Mouse (Mus musculus): ENCODE data around the gene Ltbp1. TPM values are rescaled to one million over a fixed set of nuclear protein-coding genes. Genes with fewer than 3 reads are reported as not detected.

Ltbp1 gene
- total and polyA plus RNA-seq, 3 experiments, result 17.2 to 40.4 (median 39.9) TPM

- TF ChIP-seq CTCF (IDR thresholded peaks at IDR 0.05), result no peak
- TF ChIP-seq POLR2A (IDR thresholded peaks at IDR 0.05; ENCODE audit: insufficient read depth, low read depth, low read length), result no peak
- TF ChIP-seq EP300 (IDR thresholded peaks at IDR 0.05; ENCODE audit: insufficient read depth, low read depth, low read length), result no peak
- H3K27ac ChIP-seq, result no peak overlapping the region
- no peak overlapping the region for H3K9ac ChIP-seq (ENCODE audit: low read depth, low read length)
- H3K79me2 ChIP-seq (replicated peaks; ENCODE audit: control insufficient read depth, insufficient read depth, low read length), result no peaks in the 10 kb centered on the region
- H3K4me1 ChIP-seq (ENCODE audit: control insufficient read depth, insufficient read depth, low read length), result no peaks in the 10 kb centered on the region
- H3K36me3 ChIP-seq (ENCODE audit: control insufficient read depth, insufficient read depth, low read length), result no peaks in the 10 kb centered on the region
- H3K4me3 ChIP-seq, result no peak overlapping the region
- WGBS, result 68% methylated on average over 2 of the region's 2 CpGs
- DNase-seq, result no peak
- no peaks in the 10 kb centered on the region for H3K27me3 ChIP-seq (ENCODE audit: control insufficient read depth, insufficient read depth, low read length)
- intact Hi-C loops (cut with DNase I), result no loop called here
These were observed 253.1 kb downstream of the Ltbp1 start for GRCm38 (mm10) chr17:75258427-75258826.

GRCm38 (mm10) chr17:75263336-75263990, 258.1 kb downstream of the Ltbp1 start:
- no peak for DNase-seq
- H3K4me1 ChIP-seq (ENCODE audit: control insufficient read depth, insufficient read depth, low read length), result no peaks in the 10 kb centered on the region
- 79% methylated on average over 3 of the region's 3 CpGs for WGBS
- TF ChIP-seq CTCF (IDR thresholded peaks at IDR 0.05), result no peak
- TF ChIP-seq POLR2A (IDR thresholded peaks at IDR 0.05; ENCODE audit: insufficient read depth, low read depth, low read length), result no peak
- TF ChIP-seq EP300 (IDR thresholded peaks at IDR 0.05; ENCODE audit: insufficient read depth, low read depth, low read length), result no peak
- no peak overlapping the region for H3K4me3 ChIP-seq
- intact Hi-C loops (cut with DNase I), result no loop called here
- H3K27ac ChIP-seq, result no peak overlapping the region
- no peaks in the 10 kb centered on the region for H3K27me3 ChIP-seq (ENCODE audit: control insufficient read depth, insufficient read depth, low read length)
- H3K79me2 ChIP-seq (replicated peaks; ENCODE audit: control insufficient read depth, insufficient read depth, low read length), result no peaks in the 10 kb centered on the region
- H3K9ac ChIP-seq (ENCODE audit: low read depth, low read length), result no peak overlapping the region
- H3K36me3 ChIP-seq (ENCODE audit: control insufficient read depth, insufficient read depth, low read length), result no peaks in the 10 kb centered on the region; the same call in 1 of the 2 replicates

- 59% methylated on average over 4 of the region's 4 CpGs for whole genome bisulfite sequencing
- DNase-seq, result no peak
- TF ChIP-seq EP300 (IDR thresholded peaks at IDR 0.05; ENCODE audit: insufficient read depth, low read depth, low read length), result no peak
- no peak for TF ChIP-seq CTCF (IDR thresholded peaks at IDR 0.05)
- TF ChIP-seq POLR2A (IDR thresholded peaks at IDR 0.05; ENCODE audit: insufficient read depth, low read depth, low read length), result no peak
- no peaks in the 10 kb centered on the region; the same call in 1 of the 2 replicates for H3K36me3 ChIP-seq (ENCODE audit: control insufficient read depth, insufficient read depth, low read length)
- no peaks in the 10 kb centered on the region for H3K4me1 ChIP-seq (ENCODE audit: control insufficient read depth, insufficient read depth, low read length)
- H3K27ac ChIP-seq, result no peak overlapping the region
- no peak overlapping the region for H3K4me3 ChIP-seq
- no peaks in the 10 kb centered on the region for H3K79me2 ChIP-seq (replicated peaks; ENCODE audit: control insufficient read depth, insufficient read depth, low read length)
- intact Hi-C loops (cut with DNase I), result no loop called here
- no peak overlapping the region for H3K9ac ChIP-seq (ENCODE audit: low read depth, low read length)
- H3K27me3 ChIP-seq (ENCODE audit: control insufficient read depth, insufficient read depth, low read length), result no peaks in the 10 kb centered on the region
These were observed 263.1 kb downstream of the Ltbp1 start for GRCm38 (mm10) chr17:75268506-75268905.

GRCm38 (mm10) chr17:75272446-75272845, 267.1 kb downstream of the Ltbp1 start:
- no peaks in the 10 kb centered on the region for H3K79me2 ChIP-seq (replicated peaks; ENCODE audit: control insufficient read depth, insufficient read depth, low read length)
- 80% methylated on average over 3 of the region's 3 CpGs for WGBS
- no peaks in the 10 kb centered on the region; the same call in 1 of the 2 replicates for H3K36me3 ChIP-seq (ENCODE audit: control insufficient read depth, insufficient read depth, low read length)
- H3K9ac ChIP-seq (ENCODE audit: low read depth, low read length), result no peak overlapping the region
- TF ChIP-seq CTCF (IDR thresholded peaks at IDR 0.05), result no peak
- no peak for TF ChIP-seq POLR2A (IDR thresholded peaks at IDR 0.05; ENCODE audit: insufficient read depth, low read depth, low read length)
- no peak for TF ChIP-seq EP300 (IDR thresholded peaks at IDR 0.05; ENCODE audit: insufficient read depth, low read depth, low read length)
- intact Hi-C loops (cut with DNase I), result no loop called here
- H3K27ac ChIP-seq, result no peak overlapping the region
- no peaks in the 10 kb centered on the region for H3K27me3 ChIP-seq (ENCODE audit: control insufficient read depth, insufficient read depth, low read length)
- no peaks in the 10 kb centered on the region for H3K4me1 ChIP-seq (ENCODE audit: control insufficient read depth, insufficient read depth, low read length)
- DNase-seq, result no peak
- H3K4me3 ChIP-seq, result no peak overlapping the region

- Histone ChIP-seq H3K27me3 (ENCODE audit: control insufficient read depth, insufficient read depth, low read length) (no peaks in the 10 kb centered on the region), H3K4me1 (ENCODE audit: control insufficient read depth, insufficient read depth, low read length) (no peaks in the 10 kb centered on the region), H3K79me2 (replicated peaks; ENCODE audit: control insufficient read depth, insufficient read depth, low read length) (no peaks in the 10 kb centered on the region), H3K36me3 (ENCODE audit: control insufficient read depth, insufficient read depth, low read length) (no peaks in the 10 kb centered on the region; the same call in 1 of the 2 replicates), H3K27ac (no peak overlapping the region), H3K9ac (ENCODE audit: low read depth, low read length) (no peak overlapping the region), H3K4me3 (no peak overlapping the region)
- TF ChIP-seq CTCF (IDR thresholded peaks at IDR 0.05) (no peak), POLR2A (IDR thresholded peaks at IDR 0.05; ENCODE audit: insufficient read depth, low read depth, low read length) (no peak), EP300 (IDR thresholded peaks at IDR 0.05; ENCODE audit: insufficient read depth, low read depth, low read length) (no peak)
- WGBS, result 68% methylated on average over 1 of the region's 1 CpGs
- DNase-seq, result no peak
- intact Hi-C loops (cut with DNase I), result no loop called here
These were observed 267.9 kb downstream of the Ltbp1 start for GRCm38 (mm10) chr17:75273272-75273671.

- intact Hi-C loops (cut with DNase I), result no loop called here
- Histone ChIP-seq H3K4me3 (no peak overlapping the region), H3K27ac (no peak overlapping the region), H3K4me1 (ENCODE audit: control insufficient read depth, insufficient read depth, low read length) (no peaks in the 10 kb centered on the region), H3K27me3 (ENCODE audit: control insufficient read depth, insufficient read depth, low read length) (no peaks in the 10 kb centered on the region), H3K9ac (ENCODE audit: low read depth, low read length) (no peak overlapping the region), H3K79me2 (replicated peaks; ENCODE audit: control insufficient read depth, insufficient read depth, low read length) (no peaks in the 10 kb centered on the region), H3K36me3 (ENCODE audit: control insufficient read depth, insufficient read depth, low read length) (no peaks in the 10 kb centered on the region; the same call in 1 of the 2 replicates)
- WGBS, result 91% methylated on average over 6 of the region's 6 CpGs
- DNase-seq, result no peak
- no peak for TF ChIP-seq EP300 (IDR thresholded peaks at IDR 0.05; ENCODE audit: insufficient read depth, low read depth, low read length)
- TF ChIP-seq CTCF (IDR thresholded peaks at IDR 0.05), result no peak
- TF ChIP-seq POLR2A (IDR thresholded peaks at IDR 0.05; ENCODE audit: insufficient read depth, low read depth, low read length), result no peak
These were observed 269.9 kb downstream of the Ltbp1 start for GRCm38 (mm10) chr17:75275302-75275701.
